In genomic region chr6:125426383-125427360, GRCm38 (mm10) we compare ENCODE assay signal across 7 mouse cellular contexts. TPM values are rescaled to one million over a fixed set of nuclear protein-coding genes. Genes with fewer than 3 reads are reported as not detected.
DNase-seq lines count a peak whose midpoint lies in the region; ATAC-seq and TF ChIP-seq lines count a peak whose summit lies in the region.

No protein-coding gene starts in this region.

- ATAC-seq in intestine, postnatal 0 days = peak; percentile 86
- ATAC-seq in midbrain, embryonic 12.5 days (ENCODE audit: low FRiP score, low read depth) = peak; percentile 88

- peak; percentile 83 for DNase-seq in adrenal gland, adult 8-10 months
- DNase-seq in embryo, embryonic 11.5 days (ENCODE audit: low read depth, low spot score) = peak; percentile 68
- DNase-seq in gastrocnemius, postnatal 4 days (ENCODE audit: low spot score in 2 of 2) = peak; percentile 80 to 85
- peak; percentile 90 for DNase-seq in limb, embryonic 10.5 days (ENCODE audit: low spot score)
- DNase-seq in skeletal muscle tissue, adult 2 months (ENCODE audit: low read depth, low spot score) = peak; percentile 72

- peak overlapping the region; percentile 57 for H3K9ac ChIP-seq in intestine, postnatal 0 days (ENCODE audit: low read depth, low read length)
- peak overlapping the region; percentile 63 for H3K9ac ChIP-seq in midbrain, embryonic 12.5 days (replicated peaks)

- TF ChIP-seq CTCF in intestine, postnatal 0 days (IDR thresholded peaks at IDR 0.05; ENCODE audit: low read depth) = peak; percentile 95

- no peaks in the 10 kb centered on the region for H3K9me3 ChIP-seq in intestine, postnatal 0 days (ENCODE audit: control insufficient read depth)
- H3K9me3 ChIP-seq in limb, embryonic 10.5 days (replicated peaks) = no peaks in the 10 kb centered on the region
- H3K9me3 ChIP-seq in midbrain, embryonic 12.5 days = no peaks in the 10 kb centered on the region

- no peaks in the 10 kb centered on the region for H3K36me3 ChIP-seq in intestine, postnatal 0 days (ENCODE audit: control insufficient read depth, insufficient read depth)
- H3K36me3 ChIP-seq in limb, embryonic 10.5 days = no peaks in the 10 kb centered on the region
- H3K36me3 ChIP-seq in midbrain, embryonic 12.5 days = no peaks in the 10 kb centered on the region

- no peaks in the 10 kb centered on the region; the same call in 1 of the 2 replicates for H3K4me1 ChIP-seq in intestine, postnatal 0 days (replicated peaks; ENCODE audit: control insufficient read depth, insufficient read depth, low read length)
- H3K4me1 ChIP-seq in limb, embryonic 10.5 days = peaks cover 51% of the 10 kb centered on the region
- peaks cover 21% of the 10 kb centered on the region; the same call in 1 of the 2 replicates for H3K4me1 ChIP-seq in midbrain, embryonic 12.5 days

- H3K4me3 ChIP-seq in intestine, postnatal 0 days (ENCODE audit: low read depth, low read length) = peak overlapping the region; percentile 39
- peak overlapping the region; percentile 61 for H3K4me3 ChIP-seq in limb, embryonic 10.5 days
- peak overlapping the region; percentile 48 for H3K4me3 ChIP-seq in midbrain, embryonic 12.5 days

- WGBS in intestine, postnatal 0 days = 1% methylated on average over 19 of the region's 25 CpGs
- WGBS in limb, embryonic 10.5 days = 2% methylated on average over 25 of the region's 25 CpGs
- WGBS in midbrain, embryonic 12.5 days = 3% methylated on average over 23 of the region's 25 CpGs

- peak overlapping the region; percentile 50; the same call in 1 of the 2 replicates for H3K27ac ChIP-seq in intestine, postnatal 0 days (ENCODE audit: low read depth, low read length)
- peak overlapping the region; percentile 87 for H3K27ac ChIP-seq in limb, embryonic 10.5 days
- no peak overlapping the region for H3K27ac ChIP-seq in midbrain, embryonic 12.5 days (replicated peaks)

- H3K27me3 ChIP-seq in intestine, postnatal 0 days (replicated peaks; ENCODE audit: control insufficient read depth, insufficient read depth, low read length) = no peaks in the 10 kb centered on the region
- 0 out of 2 replicates have a peak, but pooled peaks cover 3% of the 10 kb centered on the region for H3K27me3 ChIP-seq in limb, embryonic 10.5 days (ENCODE audit: low read depth, poor library complexity, severe bottlenecking)
- H3K27me3 ChIP-seq in midbrain, embryonic 12.5 days = peaks cover 11% of the 10 kb centered on the region; the same call in 1 of the 2 replicates

- peak overlapping the region; percentile 91 for H3K4me2 ChIP-seq in intestine, postnatal 0 days (replicated peaks; ENCODE audit: low read depth)
- H3K4me2 ChIP-seq in midbrain, embryonic 12.5 days (replicated peaks) = peak overlapping the region; percentile 70

RNA-seq across cellular contexts. Expression of gene Plekhg6, which starts 46.1 kb away (rescaled TPM):
- under 1 TPM in 2 of 4 experiments, not detected in 2; 0.09 to 0.19 TPM for total RNA-seq in adrenal gland, adult 8-10 months (2022)
- under 1 TPM; 0.07 to 0.08 TPM for total RNA-seq in gastrocnemius, postnatal 4 days (2021)
- polyA plus RNA-seq in intestine, postnatal 0 days (2015; fragmentation: Nextera tagmentation; extraction: Ambion mirVana) = 31.4 and 37.0 TPM in 2 replicates
- 0.26 and 0.33 TPM in 2 replicates for polyA plus RNA-seq in limb, embryonic 10.5 days (2016; fragmentation: Nextera tagmentation; extraction: Ambion mirVana)
- 0.05 and 0.17 TPM in 2 replicates for polyA plus RNA-seq in midbrain, embryonic 12.5 days (2016; fragmentation: Nextera tagmentation; extraction: Ambion mirVana)

Comparison
In these comparisons a context has a peak if more than half of its experiments do, and no peak if none do; other contexts are left out.
1. RNA of gene Plekhg6, which starts 46.1 kb away (polyA plus RNA-seq): 31.4 to 37.0 TPM in intestine, postnatal 0 days; 0.26 to 0.33 TPM in limb, embryonic 10.5 days and 0.05 to 0.17 TPM in midbrain, embryonic 12.5 days; every median in the first group is over 10 times any median in the second.
2. Peak in every context shown above with its lines, with median percentiles within 50 percentile points of each other: DNase-seq and H3K4me3 ChIP-seq.